Mouse (Mus musculus) layer of hippocampus, postnatal 10 days (tissue): ENCODE data around the gene Gpr68. TPM values are rescaled to one million over a fixed set of nuclear protein-coding genes. Genes with fewer than 3 reads are reported as not detected.
A peak's percentile ranks its signal among the peaks of the same experiment; 100 is the strongest.

Experiments
- DNase-seq, 2 experiments: peaks; one replicate each; pipeline ENCODE4 v3.0.0; 2021; ENCODE audit warnings: low spot score in 2 of 2
- long read RNA-seq: library from polyadenylated mRNA; stranded (forward); transcript quantifications from one replicate; pipeline ENCODE4 v2.0.0, GENCODE M21; 2023
- total RNA-seq, 2 experiments: library from RNA; stranded (reverse); gene quantifications; 2 replicates each; pipeline ENCODE4 v1.2.3; 2021

Gpr68 gene
- total RNA-seq = 10 to 100 TPM; 17.4 to 17.6 TPM
- long read RNA-seq, partial matches to known transcripts = 2 of 14 reads
- long read RNA-seq, other reads (novel, unspliced or antisense) = 7 of 14 reads

- peak in 1 of 2 experiments; percentile 43 for DNase-seq
Measured at GRCm38 (mm10) chr12:100907598-100908297, at the start of gene Gpr68. Gpr68 (minus strand) TSS chr12:100908198.

DNA sequence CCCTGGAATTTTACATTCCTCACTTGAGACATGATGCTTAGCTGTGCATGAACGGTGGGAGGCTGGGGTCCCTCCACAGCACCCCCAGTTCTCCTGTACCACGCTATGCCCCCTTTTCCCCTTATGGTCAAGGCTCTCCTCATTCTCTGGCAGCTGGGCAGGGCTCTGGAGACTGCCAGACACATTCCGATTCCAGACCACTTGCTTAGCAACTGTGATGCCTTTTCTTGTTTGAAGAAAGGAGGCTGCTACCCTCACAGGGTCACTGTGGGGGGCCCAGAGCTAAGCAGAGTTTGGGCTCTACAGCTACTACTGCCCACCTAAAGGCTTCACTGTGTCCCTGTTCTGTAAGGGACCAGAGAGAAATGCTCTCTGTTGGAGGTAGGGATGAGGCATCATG lies 49.3 kb upstream of the Gpr68 start:
- DNase-seq = no peak

DNA sequence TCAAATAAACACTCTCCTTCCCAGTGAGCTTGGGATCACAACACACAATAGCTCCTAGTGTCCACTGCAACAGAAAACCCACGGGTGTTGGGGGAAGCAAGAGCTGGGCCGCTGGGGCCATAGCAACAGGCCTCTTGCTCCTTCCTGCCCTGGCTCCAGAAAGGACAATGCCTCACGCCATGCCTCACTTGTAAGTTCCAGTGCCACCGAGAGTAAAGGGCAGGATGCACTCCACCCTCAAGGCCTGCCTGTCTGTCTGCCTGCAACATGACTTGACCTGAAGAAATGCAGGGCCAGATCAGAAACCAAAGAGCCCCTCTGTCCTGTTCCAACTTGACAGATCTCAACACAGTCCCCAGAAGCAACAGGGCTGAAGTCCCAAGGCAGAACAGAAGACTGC lies 48.8 kb upstream of the Gpr68 start:
- no peak for DNase-seq

- no peak for DNase-seq
Measured at GRCm38 (mm10) chr12:100956028-100956427, 48.0 kb upstream of the Gpr68 start.

GRCm38 (mm10) chr12:100953926-100954325 lies 45.9 kb upstream of the Gpr68 start:
- DNase-seq = no peak

DNA sequence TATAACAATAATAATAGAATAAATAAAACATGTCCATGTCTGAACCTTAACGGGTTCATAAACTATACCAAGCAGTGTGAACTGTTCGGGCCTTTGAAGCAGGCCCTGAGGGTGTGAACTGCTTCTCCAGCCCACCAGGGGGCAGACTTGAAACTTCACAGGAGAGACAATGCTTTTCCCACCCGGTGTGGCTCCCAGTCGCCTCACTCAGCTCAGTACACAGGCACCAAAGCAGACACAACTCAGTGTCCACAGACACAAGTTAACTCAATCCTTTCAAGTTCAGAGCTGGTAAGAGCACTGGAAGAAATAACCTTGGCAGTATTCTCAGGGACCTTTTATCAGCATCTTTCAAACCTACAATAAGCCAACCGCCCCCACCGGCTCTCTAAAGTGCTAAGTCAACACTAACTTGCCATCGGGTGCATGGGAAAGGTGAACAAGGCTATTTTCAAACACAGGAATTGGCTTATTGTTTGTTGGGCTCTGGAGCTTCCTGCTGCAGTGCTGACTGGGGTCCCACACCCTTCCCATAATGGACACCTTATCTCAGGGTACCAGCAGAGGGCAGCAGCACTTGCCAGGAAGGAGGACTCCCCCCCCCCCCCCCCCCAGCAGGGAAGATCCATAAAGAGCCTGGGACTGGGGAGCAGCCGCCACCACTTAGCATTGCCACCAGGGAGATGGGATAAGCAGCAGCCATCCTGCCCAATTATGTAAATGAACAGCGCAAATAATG lies 44.4 kb upstream of the Gpr68 start:
- peak; percentile 82 to 88 for DNase-seq

DNA sequence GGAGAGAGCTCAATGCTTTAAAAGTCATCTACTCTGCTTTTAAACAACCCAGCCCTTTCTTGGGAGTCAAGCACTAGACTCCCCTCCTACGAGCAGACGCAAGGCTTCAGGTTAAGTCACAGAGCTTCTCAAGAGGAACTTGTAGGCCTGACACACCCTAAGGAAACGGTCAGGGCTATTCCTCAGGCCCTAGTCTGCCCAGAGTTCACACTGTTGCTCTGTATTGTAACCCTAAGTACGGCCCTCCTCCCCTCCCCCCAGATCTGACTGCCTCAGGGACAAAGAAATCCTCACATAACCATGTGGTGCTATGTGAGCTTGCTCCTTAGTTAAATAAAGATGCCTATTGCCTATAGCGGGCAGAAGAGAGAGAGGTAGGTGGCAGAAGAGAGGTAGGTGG lies 41.1 kb upstream of the Gpr68 start:
- no peak for DNase-seq

GRCm38 (mm10) chr12:100948021-100948420 lies 40.0 kb upstream of the Gpr68 start:
- no peak for DNase-seq

DNA sequence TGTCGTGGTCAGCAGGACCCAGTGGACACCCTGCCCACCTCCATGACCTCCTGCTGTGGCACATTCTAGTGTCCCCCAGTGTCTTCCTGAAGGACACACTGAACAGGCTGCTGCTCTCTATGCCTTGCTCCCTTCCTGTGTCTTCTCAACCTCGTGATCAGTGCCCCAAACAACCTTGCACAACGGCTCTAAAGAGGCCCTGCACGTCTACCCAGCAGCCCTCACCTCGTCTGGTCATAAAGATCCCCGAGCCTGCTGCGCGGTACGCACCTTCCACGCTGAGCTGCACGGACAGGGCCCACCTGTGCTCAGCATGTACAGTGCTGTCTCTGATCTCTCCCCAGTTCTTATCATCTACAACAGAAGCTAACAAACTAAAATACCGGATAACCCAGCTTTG lies 38.0 kb upstream of the Gpr68 start:
- no peak for DNase-seq

DNA sequence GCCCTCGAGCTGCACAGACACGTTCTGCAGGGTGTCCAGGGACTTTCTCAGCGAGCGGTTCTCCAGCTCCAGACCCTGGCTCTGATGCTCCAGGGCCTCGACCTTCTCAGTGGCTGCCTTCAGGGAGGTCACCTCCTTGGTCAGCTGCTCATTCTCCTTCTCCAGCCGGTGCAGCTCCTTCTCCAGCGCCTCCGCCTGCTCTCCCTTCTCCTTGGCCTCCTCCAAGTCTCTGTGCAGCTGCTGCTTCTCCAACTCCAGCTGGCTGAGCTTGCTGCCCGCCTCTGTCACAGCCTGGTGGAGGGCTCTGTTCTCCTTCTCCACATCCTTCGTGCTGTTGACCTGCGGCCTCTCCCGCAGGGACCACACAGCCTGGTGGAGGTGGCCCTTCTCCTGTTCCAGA lies 37.5 kb upstream of the Gpr68 start:
- DNase-seq = no peak

DNA sequence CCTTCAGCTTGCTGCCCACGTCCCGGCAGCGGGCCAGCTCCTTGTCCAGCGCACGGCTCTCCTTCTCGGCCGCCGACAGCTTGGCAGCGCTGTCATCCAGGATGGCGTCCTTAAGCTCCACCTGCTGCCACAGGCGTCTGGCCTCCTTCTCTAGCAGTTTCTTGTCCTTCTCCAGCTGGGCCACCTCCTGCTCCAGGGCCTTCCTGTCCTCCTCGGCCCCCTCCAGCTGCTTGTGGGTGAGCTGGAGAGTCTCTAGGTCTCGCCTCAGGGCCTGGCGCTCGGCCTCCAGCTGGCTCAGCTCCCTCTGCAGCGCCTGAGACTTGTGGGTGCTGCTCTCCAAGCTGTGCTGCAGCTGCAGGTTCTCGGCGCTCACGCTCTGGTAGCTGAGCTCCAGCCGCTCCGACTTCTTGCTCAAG lies 36.9 kb upstream of the Gpr68 start:
- no peak for DNase-seq

- DNase-seq = no peak
Measured at GRCm38 (mm10) chr12:100943146-100943545, 35.1 kb upstream of the Gpr68 start.

DNA sequence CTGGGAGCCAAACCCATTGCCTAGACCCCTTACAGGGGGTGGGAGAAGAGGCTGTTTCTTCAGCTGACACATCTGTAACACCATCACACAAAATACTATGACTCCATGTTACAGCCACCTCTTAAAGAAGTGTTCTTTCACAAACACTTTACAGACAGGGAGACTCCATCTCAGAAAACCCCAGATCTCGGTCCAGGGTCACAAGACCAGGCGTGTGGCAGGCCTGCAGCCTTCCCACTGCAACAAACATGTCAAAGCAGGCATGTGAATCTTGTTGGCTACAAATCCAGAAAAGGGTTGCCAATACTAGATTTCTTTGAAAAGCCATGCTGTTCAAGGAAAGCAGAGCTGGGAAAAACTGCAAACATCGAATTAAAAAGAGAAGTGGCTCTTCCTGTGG lies 33.4 kb upstream of the Gpr68 start:
- no peak for DNase-seq

GRCm38 (mm10) chr12:100937441-100938360 lies 29.7 kb upstream of the Gpr68 start:
- DNase-seq = no peak

GRCm38 (mm10) chr12:100936737-100937136 lies 28.7 kb upstream of the Gpr68 start:
- DNase-seq = no peak

GRCm38 (mm10) chr12:100936116-100936515 lies 28.1 kb upstream of the Gpr68 start:
- peak; percentile 84 to 88 for DNase-seq

- DNase-seq = no peak
Measured at GRCm38 (mm10) chr12:100934796-100935195, 26.8 kb upstream of the Gpr68 start.

- DNase-seq = no peak
Measured at GRCm38 (mm10) chr12:100931653-100932052, 23.7 kb upstream of the Gpr68 start.

GRCm38 (mm10) chr12:100928286-100928685 lies 20.3 kb upstream of the Gpr68 start:
- no peak for DNase-seq

DNA sequence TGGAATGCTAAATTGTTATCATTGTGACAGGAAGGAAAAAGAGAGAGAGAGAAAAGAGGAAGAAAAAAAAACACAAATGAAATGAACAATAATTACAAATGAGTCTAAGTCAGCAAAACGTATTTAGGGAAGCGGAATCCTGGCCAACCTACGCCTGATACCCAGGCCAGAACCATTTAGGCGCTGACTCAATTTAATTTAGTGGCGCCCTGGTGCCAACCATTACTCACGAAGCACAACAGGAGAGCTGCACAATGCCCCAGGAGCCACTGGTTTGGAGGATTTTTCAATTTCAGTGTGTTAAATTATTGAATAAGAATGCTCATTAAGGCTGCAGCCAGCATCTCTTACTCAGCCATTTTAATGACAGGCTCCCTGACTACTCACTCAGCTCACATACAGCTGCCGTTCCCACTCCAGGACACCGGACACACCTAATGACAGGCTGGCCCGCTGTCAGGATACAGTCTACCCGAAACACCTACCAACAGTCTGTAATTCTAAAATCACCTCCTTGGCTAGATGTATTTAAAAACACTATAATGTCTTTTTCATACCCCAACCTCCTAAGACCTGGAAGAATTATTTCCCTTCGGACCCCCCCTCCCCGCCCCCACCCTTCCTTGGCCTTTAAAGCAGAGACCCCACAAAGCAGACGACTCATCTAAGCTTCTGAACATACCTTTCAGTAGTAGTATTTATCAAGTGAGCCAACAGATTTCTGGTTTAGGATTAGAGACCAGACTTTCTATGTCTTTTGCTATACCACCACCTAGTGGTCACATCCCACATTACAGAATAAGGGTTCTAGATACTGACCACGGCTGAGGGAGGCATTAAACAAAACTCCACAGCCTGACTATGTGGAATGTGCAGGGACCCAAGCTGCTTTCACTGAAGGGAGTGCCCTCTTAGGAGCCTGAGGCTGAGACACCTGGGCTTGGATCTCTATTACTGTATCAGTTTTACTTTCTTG lies 17.9 kb upstream of the Gpr68 start:
- DNase-seq = peak; percentile 64 to 73
